Mouse (Mus musculus) Patski (cell line): ENCODE data around the gene Pik3ca. TPM values are rescaled to one million over a fixed set of nuclear protein-coding genes. Genes with fewer than 3 reads are reported as not detected.

Source experiments
- ATAC-seq: fragments of 100-300 bp; one replicate; pipeline ENCODE4 v1.8.0; 2021
- CTCF ChIA-PET: fragments of 350-600 bp; sonication (Branson Sonifier 250); formaldehyde crosslinking; loops from one replicate; lab custom pipeline; 2022; ENCODE audit warnings: inconsistent platforms; lab: Charles Lee
- POLR2A ChIA-PET: fragments of 350-600 bp; sonication (Branson Sonifier 250); formaldehyde crosslinking; loops from one replicate; lab custom pipeline; 2022; ENCODE audit warnings: antibody characterized with exemption, inconsistent platforms; lab: Charles Lee
- DNase-seq: peaks from one replicate; pipeline ENCODE4 v3.0.0-alpha.2; 2011; ENCODE audit warnings: low read depth, low spot score
- H3K27me3 ChIP-seq: fragments of 371-371 bp; one replicate; pipeline ENCODE4 v1.5.1; 2021
- CTCF ChIP-seq: fragments of 100-300 bp; IDR thresholded peaks from one replicate; pipeline ENCODE4 v1.5.1; 2021
- in situ Hi-C: fragments of 300-500 bp; cut with MboI; formaldehyde crosslinking; loops from 3 replicates; pipeline ENCODE4 v1.11.1; 2018; ENCODE audit warnings: low pct_unique_long_range_greater_than_20kb, mixed read lengths
- polyA plus RNA-seq: library from polyadenylated mRNA; unstranded; gene quantifications from one replicate; pipeline ENCODE4 v1.2.3, GENCODE M21; 2021

The Pik3ca gene
- polyA plus RNA-seq, 1 experiment from 2014 or later: 60.0 TPM

DNA sequence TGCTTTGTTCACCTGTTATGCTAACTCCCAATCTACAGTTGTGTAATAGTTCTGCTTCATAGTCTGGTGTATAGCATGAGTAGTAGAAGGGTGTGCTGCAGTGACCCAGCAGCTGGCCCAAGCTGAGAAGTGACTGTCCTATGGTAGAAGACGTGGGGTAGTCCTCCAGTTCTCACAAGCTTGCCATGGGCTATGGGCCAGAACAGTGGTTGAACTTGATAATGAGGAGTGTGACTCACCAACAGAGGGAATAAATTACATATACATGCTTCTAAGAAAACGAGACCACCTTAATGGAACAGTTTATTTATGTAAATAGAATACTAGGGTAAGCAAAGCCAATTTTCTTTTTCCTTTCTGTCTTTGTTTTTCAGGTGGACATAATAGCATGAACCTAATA, 32.9 kb downstream of the Pik3ca start:
- ChIA-PET CTCF (interaction anchor here (0.7 to 2.5 kb wide), 7 partner anchors 8 to 28 kb away, joined by 3 to 6 read pairs (median 4); no protein-coding TSS in a partner anchor), POLR2A (no interaction called here)
- H3K27me3 ChIP-seq: no peaks in the 10 kb centered on the region
- no peak for TF ChIP-seq CTCF
- in situ Hi-C loops: no loop called here
- ATAC-seq (no peak), DNase-seq (no peak)

- in situ Hi-C loops: no loop called here
- CTCF ChIA-PET: no interaction called here
- no peak for TF ChIP-seq CTCF
- POLR2A ChIA-PET: no interaction called here
- ATAC-seq: no peak
- no peaks in the 10 kb centered on the region for H3K27me3 ChIP-seq
- no peak for DNase-seq
These were observed 36.5 kb downstream of the Pik3ca start for GRCm38 (mm10) chr3:32434016-32434415.

GRCm38 (mm10) chr3:32436101-32436500, 38.6 kb downstream of the Pik3ca start:
- no peak for TF ChIP-seq CTCF
- CTCF ChIA-PET: interaction anchor here (0.9 kb wide), 1 partner anchor 103 kb away, joined by 3 read pairs; no protein-coding TSS in a partner anchor
- in situ Hi-C loops: loop anchor here (5.0 kb wide), 1 partner anchor 89 kb away; no protein-coding TSS in a partner anchor
- POLR2A ChIA-PET: interaction anchor here (1.0 kb wide), 1 partner anchor 16 kb away, joined by 3 read pairs; no protein-coding TSS in a partner anchor
- no peaks in the 10 kb centered on the region for H3K27me3 ChIP-seq
- ATAC-seq: no peak
- DNase-seq: no peak

DNA sequence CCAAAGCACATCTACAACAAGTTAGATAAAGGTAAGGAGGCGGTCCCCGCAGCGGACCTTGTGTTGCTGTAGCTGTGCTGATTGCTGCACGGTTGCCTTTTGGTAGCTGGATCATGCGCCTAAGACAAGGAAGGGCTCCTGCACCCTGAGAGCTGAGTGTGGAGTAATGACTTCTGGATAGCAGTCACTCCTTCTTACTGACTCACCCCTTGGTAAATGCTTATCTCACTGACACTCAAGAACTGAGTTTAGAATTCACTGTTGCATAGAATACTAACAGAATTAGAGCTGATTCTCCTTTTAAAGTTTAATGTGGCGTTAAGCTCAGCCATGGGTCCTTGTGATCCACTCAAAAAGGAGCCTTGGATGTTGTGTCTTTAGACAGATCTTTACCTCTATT, 39.8 kb downstream of the Pik3ca start:
- TF ChIP-seq CTCF: no peak
- ATAC-seq (peak; percentile 91), DNase-seq (no peak)
- CTCF ChIA-PET: interaction anchor here (0.7 to 2.7 kb wide), 4 partner anchors 10 to 58 kb away, joined by 3 to 8 read pairs (median 4); no protein-coding TSS in a partner anchor
- in situ Hi-C loops: loop anchor here (5.0 kb wide), 1 partner anchor 90 kb away; no protein-coding TSS in a partner anchor
- POLR2A ChIA-PET: no interaction called here
- H3K27me3 ChIP-seq: no peaks in the 10 kb centered on the region

DNA sequence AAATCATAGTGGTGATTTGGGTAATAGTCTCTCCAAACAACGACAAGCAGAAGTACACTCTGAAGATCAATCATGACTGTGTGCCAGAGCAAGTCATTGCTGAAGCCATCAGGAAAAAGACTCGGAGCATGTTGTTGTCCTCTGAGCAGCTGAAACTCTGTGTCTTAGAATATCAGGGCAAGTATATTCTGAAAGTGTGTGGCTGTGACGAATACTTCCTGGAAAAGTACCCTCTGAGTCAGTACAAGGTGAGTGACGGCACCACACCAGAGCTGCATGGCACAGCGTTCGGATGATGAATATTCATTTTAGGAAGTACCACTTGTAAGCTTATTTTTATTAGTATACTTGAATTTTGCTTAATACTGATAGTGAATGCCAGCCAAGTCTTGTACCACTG, 40.3 kb downstream of the Pik3ca start:
- H3K27me3 ChIP-seq: no peaks in the 10 kb centered on the region
- in situ Hi-C loops: loop anchor here (5.0 kb wide), 1 partner anchor 91 kb away; no protein-coding TSS in a partner anchor
- ATAC-seq: no peak
- CTCF ChIA-PET: interaction anchor here (0.7 to 2.7 kb wide), 4 partner anchors 9 to 58 kb away, joined by 3 to 8 read pairs (median 4); no protein-coding TSS in a partner anchor
- TF ChIP-seq CTCF: no peak
- no peak for DNase-seq
- POLR2A ChIA-PET: no interaction called here

- POLR2A ChIA-PET: no interaction called here
- no peak for ATAC-seq
- CTCF ChIA-PET: interaction anchor here (0.8 to 4.3 kb wide), 7 partner anchors 8 to 105 kb away, joined by 3 to 17 read pairs (median 3); no protein-coding TSS in a partner anchor
- in situ Hi-C loops: loop anchor here (5.0 kb wide), 1 partner anchor 91 kb away; no protein-coding TSS in a partner anchor
- no peak for TF ChIP-seq CTCF
- no peak for DNase-seq
- H3K27me3 ChIP-seq: no peaks in the 10 kb centered on the region
These were observed 41.2 kb downstream of the Pik3ca start for GRCm38 (mm10) chr3:32438716-32439115.

GRCm38 (mm10) chr3:32441710-32442109, 44.2 kb downstream of the Pik3ca start:
- POLR2A ChIA-PET: interaction anchor here (0.8 kb wide), 1 partner anchor 10 kb away, joined by 3 read pairs; no protein-coding TSS in a partner anchor
- CTCF ChIA-PET: interaction anchor here (1.3 to 4.3 kb wide), 4 partner anchors 11 to 108 kb away, joined by 3 to 17 read pairs (median 4); no protein-coding TSS in a partner anchor
- no peaks in the 10 kb centered on the region for H3K27me3 ChIP-seq
- DNase-seq (no peak), ATAC-seq (no peak)
- in situ Hi-C loops: no loop called here
- TF ChIP-seq CTCF: peak; percentile 58

DNA sequence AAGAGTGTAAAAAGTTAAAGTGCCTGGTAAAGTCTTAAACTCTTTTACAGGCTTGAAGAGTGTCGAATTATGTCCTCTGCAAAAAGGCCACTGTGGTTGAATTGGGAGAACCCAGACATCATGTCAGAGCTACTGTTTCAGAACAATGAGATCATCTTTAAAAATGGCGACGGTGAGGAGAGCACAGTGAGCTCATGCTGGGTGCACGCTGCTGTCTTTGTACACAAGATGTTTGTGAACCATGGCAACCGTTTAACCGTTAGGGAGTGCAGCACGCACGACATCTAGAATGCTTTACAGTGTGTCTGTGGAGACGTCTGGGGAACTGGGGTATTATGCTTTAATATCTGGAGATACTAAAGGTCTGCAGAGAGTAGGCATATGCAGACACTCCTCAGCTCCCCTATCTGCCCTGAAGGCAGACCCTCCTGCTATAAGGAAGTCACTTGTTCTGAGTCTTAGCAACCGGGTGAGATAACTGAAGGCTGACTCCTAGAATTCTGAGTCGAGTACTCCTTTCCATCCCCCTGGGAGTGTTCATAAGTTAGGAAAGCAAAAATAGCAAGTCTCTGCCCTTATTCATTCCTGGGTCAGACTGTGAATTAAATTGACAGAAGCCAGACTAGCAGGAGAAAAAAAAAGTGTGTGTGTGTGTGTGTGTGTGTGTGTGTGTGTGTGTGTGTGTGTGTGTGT, 57.0 kb downstream of the Pik3ca start:
- no peak for TF ChIP-seq CTCF
- in situ Hi-C loops: loop anchor here (10.0 kb wide), 1 partner anchor 50 kb away; no protein-coding TSS in a partner anchor
- DNase-seq: no peak
- ChIA-PET POLR2A (interaction anchor here (0.9 kb wide), 1 partner anchor 120 kb away, joined by 3 read pairs; no protein-coding TSS in a partner anchor), CTCF (interaction anchor here (0.8 to 3.0 kb wide), 6 partner anchors 23 to 121 kb away, joined by 3 to 14 read pairs (median 4); no protein-coding TSS in a partner anchor)
- H3K27me3 ChIP-seq: no peaks in the 10 kb centered on the region
- ATAC-seq: no peak

- DNase-seq (no peak), ATAC-seq (peak; percentile 78)
- no peaks in the 10 kb centered on the region for H3K27me3 ChIP-seq
- ChIA-PET CTCF (interaction anchor here (0.7 to 4.7 kb wide), 17 partner anchors 9 to 126 kb away, joined by 3 to 50 read pairs (median 5); partner anchors contain the start of gene Zfp639), POLR2A (interaction anchor here (1.0 to 1.6 kb wide), 2 partner anchors 50 to 70 kb away, joined by 5 to 7 read pairs; partner anchors contain the start of gene Mfn1)
- in situ Hi-C loops: loop anchor here (10.0 kb wide), 1 partner anchor 45 kb away; no protein-coding TSS in a partner anchor
- peak; percentile 98 for TF ChIP-seq CTCF
These were observed 62.3 kb downstream of the Pik3ca start for GRCm38 (mm10) chr3:32459777-32460176.

DNA sequence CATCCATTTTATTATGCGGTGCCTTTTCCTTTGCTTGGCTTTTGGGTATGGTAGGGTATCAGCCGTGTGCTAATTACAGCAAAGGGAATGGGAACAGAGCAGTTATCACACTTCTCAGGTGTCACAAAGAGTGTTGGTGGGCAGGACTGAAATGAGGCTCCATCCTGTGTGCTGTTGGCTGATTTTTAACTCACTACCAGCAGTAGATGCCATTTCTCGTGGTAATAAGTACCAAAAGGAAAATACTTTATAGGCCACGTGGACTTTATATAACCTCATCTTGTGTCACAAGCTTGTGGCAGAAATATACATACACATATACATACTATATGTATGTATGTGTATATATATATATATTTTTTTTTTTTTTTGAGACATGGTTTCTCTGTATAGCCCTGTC, 69.8 kb downstream of the Pik3ca start:
- ChIA-PET CTCF (interaction anchor here (0.6 to 1.7 kb wide), 3 partner anchors 11 to 42 kb away, joined by 3 to 6 read pairs (median 4); no protein-coding TSS in a partner anchor), POLR2A (no interaction called here)
- no peak for ATAC-seq
- DNase-seq: no peak
- no peak for TF ChIP-seq CTCF
- in situ Hi-C loops: no loop called here
- no peaks in the 10 kb centered on the region for H3K27me3 ChIP-seq
